Mouse (Mus musculus) kidney, adult 2 months (tissue): ENCODE results near the gene Zhx3.

Source experiments
- CTCF ChIP-seq: fragments of 200-500 bp; conservative IDR thresholded peaks from 2 replicates; pipeline ENCODE4 v1.5.1; 2011; ENCODE audit warnings: low read depth, mild to moderate bottlenecking, control low read depth, low read length, moderate library complexity, mixed read lengths; ENCODE audit not compliant: insufficient read depth, insufficient read length
- POLR2A ChIP-seq: fragments of 200-500 bp; IDR thresholded peaks from one replicate; pipeline ENCODE4 v1.6.1; 2011; ENCODE audit warnings: low read depth, low read length, control low read depth

DNA sequence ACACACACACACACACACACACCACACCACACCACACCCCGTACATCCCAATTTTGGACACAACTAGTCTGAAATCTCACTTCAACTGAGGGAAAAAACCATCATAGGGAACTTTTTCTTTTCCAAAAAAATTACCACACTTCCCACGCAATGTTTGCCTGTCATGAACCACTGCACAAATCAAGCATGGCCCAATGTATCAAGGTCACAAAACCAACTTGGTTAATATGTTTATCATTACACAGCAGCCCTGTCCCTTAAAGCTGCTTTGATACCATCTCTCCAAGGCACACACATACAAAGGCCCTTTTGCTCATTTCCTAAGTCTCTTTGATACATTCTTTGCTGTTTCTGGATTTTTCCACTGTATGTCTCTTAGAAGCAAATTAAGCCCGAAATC is 1.5 kb downstream of the Zhx3 start:
- no peak for TF ChIP-seq POLR2A
- no peak for TF ChIP-seq CTCF
